Mouse (Mus musculus) ovary, postnatal 36 days (tissue): ENCODE results near the gene Atp5b.

Experiments used
- DNase-seq: peaks from one replicate; pipeline ENCODE4 v3.0.0; 2022; ENCODE audit warnings: low spot score, mixed read lengths

Atp5b gene

GRCm38 (mm10) chr10:128096693-128097586 lies 13.9 kb downstream of the Atp5b start:
- peak; percentile 84 for DNase-seq

- DNase-seq, result peak; percentile 37
These were observed 14.5 kb downstream of the Atp5b start for GRCm38 (mm10) chr10:128097587-128097971.

GRCm38 (mm10) chr10:128110103-128110761 lies 27.2 kb downstream of the Atp5b start:
- DNase-seq, result no peak

- DNase-seq, result no peak
These were observed 28.2 kb downstream of the Atp5b start for GRCm38 (mm10) chr10:128111227-128111626.

- DNase-seq, result no peak
These were observed 40.8 kb downstream of the Atp5b start for GRCm38 (mm10) chr10:128123833-128124232.

GRCm38 (mm10) chr10:128124831-128125230 lies 41.8 kb downstream of the Atp5b start:
- no peak for DNase-seq

GRCm38 (mm10) chr10:128125951-128126350 lies 42.9 kb downstream of the Atp5b start:
- DNase-seq, result no peak

- DNase-seq, result no peak
These were observed 44.4 kb downstream of the Atp5b start for GRCm38 (mm10) chr10:128127497-128127896.

- DNase-seq, result no peak
These were observed 45.1 kb downstream of the Atp5b start for GRCm38 (mm10) chr10:128128143-128128542.

GRCm38 (mm10) chr10:128131297-128131696 lies 48.2 kb downstream of the Atp5b start:
- no peak for DNase-seq

- no peak for DNase-seq
These were observed 48.7 kb downstream of the Atp5b start for GRCm38 (mm10) chr10:128131812-128132211.

- no peak for DNase-seq
These were observed 50.7 kb downstream of the Atp5b start for GRCm38 (mm10) chr10:128133650-128134332.

GRCm38 (mm10) chr10:128135374-128135773 lies 52.3 kb downstream of the Atp5b start:
- no peak for DNase-seq
